Mouse (Mus musculus) heart, embryonic 14.5 days (tissue): ENCODE measurements around the gene Lbp. TPM values are rescaled to one million over a fixed set of nuclear protein-coding genes. Genes with fewer than 3 reads are reported as not detected.

Source experiments
- ATAC-seq: fragments of 200-750 bp; cut with Nextera tagmentation; 2 replicates; pipeline ENCODE4 v1.8.0; 2017; ENCODE audit warnings: low read depth, moderate TSS enrichment; ENCODE audit not compliant: insufficient number of reproducible peaks, insufficient read depth, low FRiP score
- H3K27ac ChIP-seq, 2 experiments: fragments of 200-500 bp in 1 of 2; fragments of 300-500 bp in 1 of 2; sonication (generic) in 1 of 2; replicated peaks in 1 of 2; 2 replicates each; pipeline ENCODE4 v1.5.1; 2012 to 2014; ENCODE audit warnings: low read depth in 2 of 2, low read length in 2 of 2, control low read depth in 1 of 2, mild to moderate bottlenecking in 1 of 2, mixed read lengths in 1 of 2; ENCODE audit not compliant: control insufficient read depth in 1 of 2, insufficient read depth in 1 of 2
- H3K27me3 ChIP-seq: fragments of 300-500 bp; sonication (generic); 2 replicates; pipeline ENCODE4 v1.6.1; 2014; ENCODE audit warnings: mild to moderate bottlenecking, low read length, control low read depth; ENCODE audit not compliant: control insufficient read depth, insufficient read depth
- H3K36me3 ChIP-seq: fragments of 300-500 bp; sonication (generic); 2 replicates; pipeline ENCODE4 v1.6.1; 2014; ENCODE audit warnings: mild to moderate bottlenecking, control low read depth, low read length, mixed read lengths; ENCODE audit not compliant: control insufficient read depth, insufficient read depth
- H3K4me1 ChIP-seq, 2 experiments: fragments of 200-500 bp in 1 of 2; fragments of 300-500 bp in 1 of 2; sonication (generic) in 1 of 2; 2 replicates each; pipeline ENCODE4 v1.6.1; 2012 to 2014; ENCODE audit warnings: low read length in 2 of 2, control low read depth in 1 of 2, mixed read lengths in 1 of 2; ENCODE audit not compliant: control insufficient read depth in 2 of 2, insufficient read depth in 2 of 2
- H3K4me2 ChIP-seq: fragments of 300-500 bp; sonication (generic); 2 replicates; pipeline ENCODE4 v1.6.1; 2014; ENCODE audit warnings: mild to moderate bottlenecking, low read length
- H3K4me3 ChIP-seq, 2 experiments: fragments of 200-500 bp in 1 of 2; fragments of 300-500 bp in 1 of 2; sonication (generic) in 1 of 2; 2 replicates each; pipeline ENCODE4 v1.5.1; 2012 to 2014; ENCODE audit warnings: low read length in 2 of 2, mild to moderate bottlenecking in 2 of 2, control low read depth in 1 of 2, low read depth in 1 of 2, moderate library complexity in 1 of 2; ENCODE audit not compliant: control insufficient read depth in 1 of 2, insufficient read depth in 1 of 2
- H3K9ac ChIP-seq: fragments of 300-500 bp; sonication (generic); 2 replicates; pipeline ENCODE4 v1.6.1; 2014; ENCODE audit warnings: mild to moderate bottlenecking, low read length
- H3K9me3 ChIP-seq: fragments of 300-500 bp; sonication (generic); 2 replicates; pipeline ENCODE4 v1.6.1; 2016; ENCODE audit warnings: low read length, control low read depth; ENCODE audit not compliant: control insufficient read depth
- WGBS: fragments of 180-500 bp; shearing (Covaris S2); extraction: QIAGEN DNeasy Blood & Tissue Kit; methylation state at CpG from one replicate; pipeline ENCODE4 v1.1.7; 2014; 5-methylcytosine and 5-hydroxymethylcytosine counted together
- polyA plus RNA-seq: library from polyadenylated mRNA; unstranded; fragments of >200 nt; fragmentation: Nextera tagmentation; extraction: Ambion mirVana; gene quantifications from 2 replicates; pipeline ENCODE4 v1.2.1, GENCODE M21; 2014

The Lbp gene
- polyA plus RNA-seq, 1 experiment from 2014 or later: 18.0 TPM

- 26% methylated on average over 2 of the region's 2 CpGs for WGBS
- no peaks in the 10 kb centered on the region for H3K36me3 ChIP-seq
- H3K4me3 ChIP-seq: no peak overlapping the region
- H3K4me1 ChIP-seq: no peaks in the 10 kb centered on the region; a peak in 1 of 4 replicates
- H3K27ac ChIP-seq: no peak overlapping the region
- H3K9me3 ChIP-seq: no peaks in the 10 kb centered on the region
- no peak overlapping the region for H3K9ac ChIP-seq
- no peaks in the 10 kb centered on the region for H3K27me3 ChIP-seq
- no peak overlapping the region for H3K4me2 ChIP-seq
- no peak for ATAC-seq
These were observed 32.6 kb upstream of the Lbp start for GRCm38 (mm10) chr2:158273646-158274045.

- Histone ChIP-seq H3K27ac (no peak overlapping the region), H3K4me1 (no peaks in the 10 kb centered on the region; a peak in 1 of 4 replicates), H3K27me3 (no peaks in the 10 kb centered on the region), H3K36me3 (no peaks in the 10 kb centered on the region), H3K4me2 (no peak overlapping the region), H3K4me3 (no peak overlapping the region), H3K9ac (no peak overlapping the region), H3K9me3 (no peaks in the 10 kb centered on the region)
- WGBS: 93% methylated on average over 3 of the region's 3 CpGs
- ATAC-seq: no peak
These were observed 30.9 kb upstream of the Lbp start for GRCm38 (mm10) chr2:158275349-158275748.

- no peaks in the 10 kb centered on the region for H3K9me3 ChIP-seq
- no peak for ATAC-seq
- no peak overlapping the region for H3K9ac ChIP-seq
- H3K4me1 ChIP-seq: no peaks in the 10 kb centered on the region; a peak in 1 of 4 replicates
- no peak overlapping the region for H3K4me3 ChIP-seq
- 81% methylated on average over 4 of the region's 4 CpGs for WGBS
- no peaks in the 10 kb centered on the region for H3K36me3 ChIP-seq
- no peaks in the 10 kb centered on the region for H3K27me3 ChIP-seq
- no peak overlapping the region for H3K4me2 ChIP-seq
- H3K27ac ChIP-seq: no peak overlapping the region
These were observed 30.5 kb upstream of the Lbp start for GRCm38 (mm10) chr2:158275811-158276210.

- H3K27me3 ChIP-seq: no peaks in the 10 kb centered on the region
- no peaks in the 10 kb centered on the region; a peak in 1 of 4 replicates for H3K4me1 ChIP-seq
- H3K36me3 ChIP-seq: no peaks in the 10 kb centered on the region
- no peaks in the 10 kb centered on the region for H3K9me3 ChIP-seq
- no peak overlapping the region for H3K27ac ChIP-seq
- H3K4me2 ChIP-seq: no peak overlapping the region
- WGBS: 52% methylated on average over 6 of the region's 6 CpGs
- H3K4me3 ChIP-seq: no peak overlapping the region
- no peak overlapping the region for H3K9ac ChIP-seq
- ATAC-seq: no peak
These were observed 29.8 kb upstream of the Lbp start for GRCm38 (mm10) chr2:158276451-158276850.

GRCm38 (mm10) chr2:158276878-158277277, 29.4 kb upstream of the Lbp start:
- Histone ChIP-seq H3K4me3 (no peak overlapping the region), H3K36me3 (no peaks in the 10 kb centered on the region), H3K9ac (no peak overlapping the region), H3K4me2 (no peak overlapping the region), H3K27me3 (peaks cover 3% of the 10 kb centered on the region; the same call in 1 of the 2 replicates), H3K27ac (no peak overlapping the region), H3K9me3 (no peaks in the 10 kb centered on the region), H3K4me1 (no peaks in the 10 kb centered on the region; a peak in 1 of 4 replicates)
- 62% methylated on average over 4 of the region's 4 CpGs for WGBS
- no peak for ATAC-seq

GRCm38 (mm10) chr2:158279656-158280055, 26.6 kb upstream of the Lbp start:
- WGBS: 85% methylated on average over 4 of the region's 4 CpGs
- H3K9ac ChIP-seq: no peak overlapping the region
- H3K9me3 ChIP-seq: no peaks in the 10 kb centered on the region
- no peaks in the 10 kb centered on the region for H3K36me3 ChIP-seq
- H3K4me2 ChIP-seq: no peak overlapping the region
- H3K4me3 ChIP-seq: no peak overlapping the region
- H3K4me1 ChIP-seq: peaks cover 0 to 4% of the 10 kb centered on the region in 2 experiments; a peak in 2 of 4 replicates
- H3K27ac ChIP-seq: no peak overlapping the region
- ATAC-seq: no peak
- peaks cover 7% of the 10 kb centered on the region; the same call in 1 of the 2 replicates for H3K27me3 ChIP-seq

GRCm38 (mm10) chr2:158281497-158282205, 24.6 kb upstream of the Lbp start:
- no peak overlapping the region for H3K9ac ChIP-seq
- WGBS: 61% methylated on average over 16 of the region's 16 CpGs
- no peak overlapping the region for H3K4me2 ChIP-seq
- H3K36me3 ChIP-seq: no peaks in the 10 kb centered on the region
- peaks cover 7% of the 10 kb centered on the region; the same call in 1 of the 2 replicates for H3K27me3 ChIP-seq
- ATAC-seq: no peak
- no peak overlapping the region for H3K4me3 ChIP-seq
- peaks cover 0 to 4% of the 10 kb centered on the region in 2 experiments; a peak in 2 of 4 replicates for H3K4me1 ChIP-seq
- no peaks in the 10 kb centered on the region for H3K9me3 ChIP-seq
- H3K27ac ChIP-seq: no peak overlapping the region

- peaks cover 7% of the 10 kb centered on the region; the same call in 1 of the 2 replicates for H3K27me3 ChIP-seq
- H3K4me1 ChIP-seq: peaks cover 0 to 4% of the 10 kb centered on the region in 2 experiments; a peak in 1 of 4 replicates
- H3K4me3 ChIP-seq: no peak overlapping the region
- no peak overlapping the region for H3K4me2 ChIP-seq
- no peaks in the 10 kb centered on the region for H3K9me3 ChIP-seq
- no peak overlapping the region for H3K27ac ChIP-seq
- 63% methylated on average over 7 of the region's 7 CpGs for WGBS
- no peaks in the 10 kb centered on the region for H3K36me3 ChIP-seq
- no peak for ATAC-seq
- no peak overlapping the region for H3K9ac ChIP-seq
These were observed 23.2 kb upstream of the Lbp start for GRCm38 (mm10) chr2:158283136-158283535.
